Mouse (Mus musculus) liver, embryonic 14.5 days (tissue): ENCODE data around the gene Lmf1.

Experiments used
- CTCF ChIP-seq: IDR thresholded peaks from 2 replicates; pipeline ENCODE4 v1.5.1; 2016; ENCODE audit warnings: antibody characterized with exemption, low read depth, control low read depth
- EP300 ChIP-seq: IDR thresholded peaks from 2 replicates; pipeline ENCODE4 v1.6.1; 2016; ENCODE audit warnings: antibody characterized with exemption, low read depth

DNA sequence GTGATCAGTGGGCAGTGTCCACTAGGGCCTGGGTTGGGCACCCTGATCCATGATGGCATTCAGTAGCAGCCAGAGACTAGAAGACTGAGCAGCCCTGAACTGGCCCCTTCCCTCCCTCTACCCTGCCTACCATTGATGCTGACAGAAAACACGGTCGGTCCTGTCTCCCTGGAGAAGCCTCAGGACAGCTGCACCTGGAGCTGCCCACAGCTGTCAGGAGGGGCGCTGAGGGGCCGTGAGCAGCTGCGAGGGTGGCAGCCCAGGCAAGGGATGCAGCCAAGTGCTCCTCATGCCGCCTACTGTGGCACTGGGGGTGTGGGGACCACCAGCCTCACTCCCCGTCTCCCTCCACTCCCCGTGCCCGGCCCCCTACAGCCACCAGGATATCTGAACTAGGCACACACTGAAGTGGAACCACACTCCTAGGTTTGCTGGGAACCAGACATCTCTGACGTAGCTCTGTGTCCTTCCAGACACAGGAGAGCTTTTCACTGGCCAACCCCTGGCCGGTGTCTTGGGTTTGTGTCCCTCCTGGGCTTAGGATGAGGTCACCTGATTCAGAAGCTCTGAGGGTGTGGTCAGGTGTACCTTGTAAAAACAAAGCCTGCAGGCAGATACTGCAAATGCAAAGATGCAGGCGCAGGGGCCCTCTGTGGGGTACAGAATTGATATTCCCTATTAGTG, 77.4 kb downstream of the Lmf1 start:
- TF ChIP-seq CTCF (no peak), EP300 (no peak)
